Mouse (Mus musculus): ENCODE measurements at regions not wholly inside any gene's neighbourhood (a gene's known extent, or its start where the extent isn't known, plus 50 kb on each side); places are given as distances from the start of the nearest gene placed in this dataset.

- no peak for DNase-seq
These were observed 111.6 kb downstream of the Cxcl12 start for GRCm38 (mm10) chr6:117279786-117280411.

GRCm38 (mm10) chr6:117280911-117281310 lies 112.6 kb downstream of the Cxcl12 start:
- no peak for DNase-seq

- DNase-seq: no peak
These were observed 115.3 kb downstream of the Cxcl12 start for GRCm38 (mm10) chr6:117283616-117284015.

- DNase-seq: no peak
These were observed 116.2 kb downstream of the Cxcl12 start for GRCm38 (mm10) chr6:117284376-117285106.

GRCm38 (mm10) chr6:117287396-117287795 lies 119.1 kb downstream of the Cxcl12 start:
- no peak for DNase-seq

- no peak for DNase-seq
These were observed 125.6 kb downstream of the Cxcl12 start for GRCm38 (mm10) chr6:117293780-117294465.

GRCm38 (mm10) chr6:117297918-117298317 lies 129.6 kb downstream of the Cxcl12 start:
- no peak for DNase-seq

GRCm38 (mm10) chr6:117299503-117300288 lies 131.4 kb downstream of the Cxcl12 start:
- DNase-seq: no peak

GRCm38 (mm10) chr6:117303361-117303760 lies 135.0 kb downstream of the Cxcl12 start:
- no peak for DNase-seq

- no peak for DNase-seq
These were observed 137.5 kb downstream of the Cxcl12 start for GRCm38 (mm10) chr6:117305736-117306250.

- DNase-seq: no peak
These were observed 140.3 kb downstream of the Cxcl12 start for GRCm38 (mm10) chr6:117308636-117309035.

GRCm38 (mm10) chr6:117312891-117313781 lies 144.8 kb downstream of the Cxcl12 start:
- DNase-seq: no peak

GRCm38 (mm10) chr6:117313944-117314566 lies 145.7 kb downstream of the Cxcl12 start:
- DNase-seq: no peak

GRCm38 (mm10) chr6:117323301-117323700 lies 155.0 kb downstream of the Cxcl12 start:
- no peak for DNase-seq

GRCm38 (mm10) chr6:117323850-117324249 lies 155.5 kb downstream of the Cxcl12 start:
- DNase-seq: no peak

GRCm38 (mm10) chr6:117326835-117327775 lies 158.8 kb downstream of the Cxcl12 start:
- no peak for DNase-seq

- no peak for DNase-seq
These were observed 161.0 kb downstream of the Cxcl12 start for GRCm38 (mm10) chr6:117329164-117329939.

GRCm38 (mm10) chr6:117330198-117330597 lies 161.9 kb downstream of the Cxcl12 start:
- DNase-seq: no peak

Measured in layer of hippocampus, postnatal 36 days (tissue).